Mouse (Mus musculus) testis, adult 2 months (tissue): ENCODE measurements around the gene Myh11.

Source experiments
- CTCF ChIP-seq: fragments of 200-500 bp; IDR thresholded peaks from 2 replicates; pipeline ENCODE4 v1.5.1; 2012; ENCODE audit warnings: low read depth, mild to moderate bottlenecking, inconsistent platforms, low read length, moderate library complexity; ENCODE audit not compliant: control insufficient read depth, insufficient read depth, insufficient replicate concordance
- POLR2A ChIP-seq: fragments of 200-500 bp; IDR thresholded peaks from 2 replicates; pipeline ENCODE4 v1.6.1; 2012; ENCODE audit warnings: low read depth, mild to moderate bottlenecking, inconsistent platforms, low read length, moderate library complexity; ENCODE audit not compliant: control insufficient read depth

DNA sequence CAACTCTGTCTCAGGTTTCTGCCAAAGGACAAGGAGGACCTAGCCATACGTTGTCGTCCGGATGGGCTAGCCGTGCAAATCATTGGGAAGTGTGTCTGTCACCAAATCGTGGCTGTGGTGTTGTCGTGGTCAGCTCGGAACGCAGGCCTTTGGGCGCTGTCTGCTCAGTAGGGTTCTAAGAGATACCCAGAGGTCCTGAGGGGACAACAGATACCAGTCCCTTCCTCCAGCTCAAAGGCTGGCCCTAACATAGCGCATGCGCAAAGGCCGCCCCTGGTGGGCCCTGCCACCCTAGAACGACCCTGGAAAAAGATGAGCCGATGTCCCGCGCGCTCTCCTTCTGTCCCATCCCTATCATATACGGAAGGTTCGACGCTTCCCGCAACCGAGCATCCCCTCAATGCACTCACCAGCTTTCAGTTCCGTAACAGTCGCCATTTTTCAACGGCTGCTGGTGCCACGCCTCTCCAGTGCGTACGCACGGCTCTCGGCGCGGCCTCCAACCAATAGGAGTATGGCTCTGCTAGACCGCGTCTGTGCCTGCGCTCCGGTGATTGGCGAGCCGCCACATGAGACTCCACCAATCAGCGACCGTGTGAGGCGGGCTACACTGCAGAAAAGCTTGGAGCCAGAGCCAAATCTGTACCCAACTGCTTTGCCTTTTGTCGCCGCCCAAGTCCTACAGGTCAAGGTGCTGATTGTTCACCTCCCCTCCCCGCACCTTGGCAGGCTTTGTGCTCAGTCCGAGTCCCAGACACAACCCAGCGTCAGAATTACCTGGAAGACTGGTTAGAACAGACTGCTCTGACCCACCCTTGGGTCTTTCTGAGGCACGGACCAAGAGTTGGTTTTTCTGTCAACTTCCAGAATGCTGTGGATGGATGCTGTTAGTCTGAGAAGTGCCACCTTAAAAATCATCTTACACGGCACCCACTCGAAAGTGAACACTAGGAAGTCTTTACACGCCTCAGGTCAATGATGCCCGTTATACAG is 26.0 kb upstream of the Myh11 start, which contains the start of gene Fopnl:
- TF ChIP-seq CTCF (peak; percentile 12; the same call in 1 of the 2 replicates), POLR2A (peak; percentile 96)
